Mouse (Mus musculus) lung, postnatal 0 days (tissue): ENCODE results near the gene Evl.

ENCODE experiments used
- CTCF ChIP-seq: IDR thresholded peaks from 2 replicates; pipeline ENCODE4 v1.5.1; 2016; ENCODE audit warnings: antibody characterized with exemption, mild to moderate bottlenecking
- EP300 ChIP-seq: IDR thresholded peaks from 2 replicates; pipeline ENCODE4 v1.6.1; 2016; ENCODE audit warnings: antibody characterized with exemption, mild to moderate bottlenecking, control low read depth

DNA sequence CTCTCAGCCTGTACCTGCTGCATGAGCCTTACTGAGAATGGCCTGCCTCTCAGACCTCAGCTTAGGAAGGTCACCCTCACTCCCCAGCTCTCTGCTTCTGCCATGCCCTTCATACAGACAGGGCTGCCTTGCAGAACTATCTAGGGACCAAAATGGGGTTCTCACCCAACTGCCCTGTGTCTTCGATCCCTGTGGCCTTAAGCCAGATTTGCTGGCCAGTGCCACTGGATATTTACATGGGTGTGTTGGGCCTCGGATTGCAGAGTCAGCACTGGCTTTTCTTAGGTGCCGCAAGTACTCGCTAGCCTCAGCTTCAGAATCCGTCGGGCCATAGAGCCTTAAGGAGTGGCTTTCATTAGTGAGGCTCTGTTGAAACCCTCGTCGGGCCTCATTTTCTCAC, 126.3 kb downstream of the Evl start:
- TF ChIP-seq CTCF (no peak), EP300 (no peak)
